Mouse (Mus musculus) WW6 (cell line): ENCODE measurements around the gene Abcc3.

ENCODE experiments used
- DNase-seq: peaks from one replicate; pipeline ENCODE4 v3.0.0-alpha.2; 2013; ENCODE audit warnings: low read depth, low spot score

Gene Abcc3

DNA sequence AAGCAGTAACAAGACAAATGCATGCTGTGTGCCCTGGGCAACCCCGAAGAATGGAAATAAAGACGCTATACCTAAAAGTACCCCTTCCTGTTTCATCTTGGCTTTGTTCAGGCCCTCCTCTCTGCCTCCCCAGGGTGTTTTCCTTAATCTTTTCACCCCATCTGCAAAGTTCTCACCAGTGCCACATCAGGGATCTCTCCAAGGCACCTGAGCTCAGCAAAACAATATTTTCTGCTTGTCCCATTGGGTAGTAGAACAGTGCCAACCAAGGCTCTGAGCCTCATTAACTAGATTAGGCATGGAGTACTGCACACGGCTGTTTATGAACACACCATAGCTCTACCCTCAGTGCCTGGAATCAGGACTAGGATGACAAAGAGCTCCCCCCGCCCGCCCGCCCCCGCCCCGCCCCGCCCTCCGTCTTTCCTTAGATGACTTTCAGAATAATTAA, 65.8 kb downstream of the Abcc3 start:
- no peak for DNase-seq

DNA sequence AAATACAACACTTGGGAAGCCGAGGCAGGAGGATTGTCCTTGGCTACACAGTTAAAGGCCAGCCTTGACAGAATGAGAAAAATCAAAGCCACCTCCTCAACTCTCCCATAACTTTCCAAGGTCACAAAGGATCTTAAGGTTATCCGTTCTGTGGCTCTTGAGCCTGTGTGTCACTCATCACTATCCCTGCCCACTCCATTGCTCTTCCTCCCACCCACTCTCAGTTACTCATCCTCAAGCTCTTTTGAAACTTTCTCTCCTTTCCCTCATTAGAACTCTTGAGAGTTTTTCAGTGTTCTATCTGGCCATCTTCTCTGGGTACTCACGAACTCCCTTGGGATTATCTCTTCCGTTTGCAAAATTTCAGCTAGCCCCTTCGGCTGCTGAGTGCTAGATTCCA, 68.2 kb downstream of the Abcc3 start:
- no peak for DNase-seq

DNA sequence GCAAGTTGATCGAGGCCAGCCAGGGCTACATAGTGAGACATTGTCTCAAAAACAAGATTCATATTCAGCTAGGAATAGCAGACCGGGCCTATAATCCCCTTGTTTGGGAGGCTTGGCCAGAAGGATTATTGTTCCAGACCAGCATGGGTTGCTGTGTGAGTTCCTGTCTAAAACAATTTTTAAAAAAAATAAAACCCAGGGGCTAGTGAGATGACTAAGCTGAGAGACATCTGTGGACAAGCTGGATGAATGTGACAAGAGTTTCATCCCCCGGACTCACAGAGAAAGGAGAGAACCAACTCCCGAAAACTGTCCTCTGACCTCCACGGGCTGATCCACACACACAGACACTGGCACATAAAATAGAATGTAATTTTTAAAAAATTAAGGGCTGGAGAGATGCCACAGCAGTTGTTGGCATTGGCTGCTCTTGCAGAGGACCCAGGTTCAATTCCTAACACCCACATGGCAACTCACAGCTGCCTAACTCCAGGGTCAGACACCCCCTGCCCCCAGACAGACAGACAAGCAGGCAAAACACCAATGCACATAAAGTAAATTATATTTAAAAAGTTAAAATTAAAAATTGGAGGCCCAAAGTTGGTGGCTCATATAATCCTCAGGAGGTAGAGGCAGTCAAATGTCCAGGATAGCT, 69.4 kb downstream of the Abcc3 start:
- no peak for DNase-seq

DNA sequence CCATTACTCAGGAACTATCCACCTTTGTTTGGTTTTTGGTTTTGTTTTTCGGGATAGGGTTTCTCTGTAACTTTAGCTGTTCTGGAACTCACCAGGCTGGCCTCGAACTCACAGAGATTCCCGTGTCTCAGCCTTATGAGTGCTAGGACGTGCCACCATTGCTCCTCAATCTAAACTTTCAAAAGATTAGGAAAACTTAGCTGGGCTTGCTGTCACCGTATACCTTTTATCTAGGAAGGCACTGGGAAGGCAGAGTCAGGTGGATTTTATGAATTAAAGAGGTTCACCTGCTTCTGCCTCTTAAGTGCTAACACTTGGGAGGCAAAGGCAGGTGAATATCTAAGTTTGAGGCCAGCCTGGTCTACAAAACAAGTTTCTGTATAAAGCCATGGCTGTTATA, 70.2 kb downstream of the Abcc3 start:
- DNase-seq, result no peak

DNA sequence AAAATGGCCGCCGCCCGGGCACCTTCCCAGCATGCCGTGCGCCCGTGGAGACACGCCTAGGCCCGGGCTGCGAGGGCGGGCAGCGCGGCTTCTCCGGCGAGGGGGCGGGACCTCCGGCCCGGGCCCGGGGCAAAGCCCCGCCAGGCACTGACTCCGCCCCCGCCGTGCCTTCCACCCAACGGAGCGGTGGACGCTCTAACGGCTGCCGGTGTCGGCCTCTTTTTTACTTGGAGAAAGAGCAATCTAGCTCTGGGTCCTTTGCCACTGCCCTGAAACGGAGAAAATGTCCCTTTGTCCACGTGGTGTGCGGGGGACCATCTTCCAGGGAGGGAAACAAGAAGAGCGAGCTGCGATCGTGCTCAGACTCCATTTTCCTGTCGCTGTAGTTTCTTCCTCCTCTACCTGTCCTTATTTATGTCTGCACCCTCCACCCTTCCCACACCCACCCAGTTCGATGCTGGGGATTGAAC, 70.8 kb downstream of the Abcc3 start, which contains the start of gene Luc7l3:
Gene Luc7l3, minus strand, starts transcription at position 58 of the 470 bp plus-strand sequence.
- peak; percentile 86 for DNase-seq

DNA sequence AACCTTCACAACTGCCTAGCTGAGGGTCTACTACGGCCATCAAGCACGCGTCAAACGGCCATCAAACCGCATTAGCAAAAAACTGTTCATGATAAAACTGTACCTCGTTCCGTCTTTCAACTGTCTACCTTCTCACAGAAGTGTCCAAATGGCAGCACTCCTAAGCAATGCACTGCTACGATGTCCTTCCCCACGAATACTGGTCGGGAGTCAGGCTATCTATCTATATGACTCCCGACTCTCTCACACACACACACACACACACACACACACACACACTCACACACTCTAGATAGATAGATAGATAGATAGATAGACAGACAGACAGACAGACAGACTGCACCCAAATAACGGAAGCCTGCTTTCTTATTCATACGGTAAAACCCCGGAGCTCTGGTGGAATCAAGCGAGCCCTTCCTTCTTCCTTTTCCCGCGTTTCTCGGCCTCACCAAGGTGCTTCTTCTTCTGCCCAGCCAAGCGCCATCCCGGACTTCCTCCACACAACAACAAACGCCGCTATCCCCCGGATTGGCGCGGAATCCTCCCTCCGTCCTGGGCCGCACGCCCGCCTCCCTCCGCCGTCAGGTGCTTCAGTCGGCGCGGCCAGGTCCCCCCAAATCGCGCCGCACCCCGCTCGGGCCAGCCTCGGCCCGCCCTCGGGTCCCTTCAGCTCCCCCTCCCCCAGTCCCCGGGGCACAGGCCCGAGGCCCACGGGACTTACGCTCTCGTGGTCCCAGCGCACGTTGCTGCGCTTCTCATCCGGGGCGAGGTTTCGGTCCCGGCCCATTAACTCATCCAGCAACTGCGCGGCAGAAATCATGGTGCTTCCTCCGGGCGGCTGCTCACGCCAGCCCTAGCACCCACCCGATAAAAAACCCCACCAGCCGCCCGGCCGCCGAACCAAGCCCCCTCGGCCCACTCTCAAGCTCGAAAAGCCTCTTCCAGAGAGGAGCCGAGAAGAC, 71.5 kb downstream of the Abcc3 start:
- DNase-seq, result peak; percentile 36

DNA sequence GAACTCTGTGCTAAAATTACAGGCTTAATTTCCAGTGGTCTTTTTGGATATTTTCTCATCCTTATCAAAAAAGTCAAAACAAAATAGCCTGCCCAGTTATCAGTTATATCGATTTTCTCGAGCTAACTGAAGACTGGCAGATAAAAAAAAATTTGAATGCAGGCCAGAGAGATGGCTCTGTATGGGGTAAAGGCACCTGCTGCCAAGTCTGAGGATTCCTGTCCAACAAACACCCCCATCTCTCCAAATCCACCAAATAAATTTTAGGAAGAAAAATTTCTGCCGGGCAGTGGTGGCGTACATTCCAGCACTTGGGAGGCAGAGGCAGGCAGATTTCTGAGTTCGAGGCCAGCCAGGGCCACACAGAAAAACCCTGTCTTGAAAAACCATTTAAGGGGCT, 74.7 kb downstream of the Abcc3 start:
- no peak for DNase-seq

DNA sequence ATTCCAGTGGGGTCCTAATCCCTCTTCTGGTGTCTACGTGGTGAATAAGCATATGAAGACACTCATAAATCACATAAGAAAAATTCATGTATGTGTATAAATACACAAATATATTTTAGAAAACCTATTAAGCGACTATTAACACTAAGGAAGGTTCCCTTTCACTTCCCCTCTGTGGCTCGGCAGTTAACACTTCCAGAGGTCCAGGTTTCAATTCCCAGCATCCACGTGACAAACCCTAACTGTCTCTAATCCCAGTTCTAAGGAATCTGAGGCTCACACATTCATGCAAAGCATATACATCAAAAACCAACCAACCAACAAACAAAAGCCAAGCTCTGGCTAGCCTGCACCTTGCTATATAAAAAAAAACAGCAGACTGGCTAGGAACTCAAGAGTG, 75.3 kb downstream of the Abcc3 start:
- no peak for DNase-seq

DNA sequence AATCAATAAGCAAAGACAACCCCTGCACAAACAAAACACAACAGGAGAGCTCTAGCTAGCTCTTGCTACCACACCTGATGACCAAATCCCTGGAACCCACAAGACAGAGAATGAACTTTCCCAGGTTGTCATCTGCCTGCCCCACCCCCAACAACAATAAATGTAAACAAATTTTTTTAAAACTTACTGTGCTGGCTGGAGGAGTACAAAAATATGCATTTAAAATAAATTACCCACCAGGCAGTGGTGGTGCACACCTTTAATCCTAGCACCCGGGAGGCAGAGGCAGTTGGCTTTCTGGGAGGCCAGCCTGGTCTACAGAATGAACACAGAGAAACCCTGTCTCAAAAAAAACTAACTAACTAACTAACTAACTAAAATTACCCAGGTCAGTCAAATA, 75.8 kb downstream of the Abcc3 start:
- no peak for DNase-seq

DNA sequence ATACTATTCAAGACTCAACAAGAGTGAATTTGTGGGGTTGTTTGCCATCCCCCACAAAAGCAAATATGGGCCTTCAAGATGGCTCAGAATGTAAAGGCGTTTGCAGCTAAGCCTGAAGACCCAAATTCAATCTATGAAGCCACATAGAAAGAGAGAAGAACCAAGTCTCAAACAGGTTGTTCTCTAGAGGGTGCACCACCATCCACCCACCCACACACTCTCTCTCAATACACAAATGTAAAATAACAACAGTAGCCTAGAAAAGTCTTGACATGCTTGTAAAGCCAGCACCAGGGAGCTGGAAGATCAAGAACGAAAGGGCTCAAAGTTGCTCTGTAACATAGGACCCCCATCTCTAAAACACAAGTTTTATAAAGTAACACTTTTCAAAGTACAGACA, 76.3 kb downstream of the Abcc3 start:
- no peak for DNase-seq

DNA sequence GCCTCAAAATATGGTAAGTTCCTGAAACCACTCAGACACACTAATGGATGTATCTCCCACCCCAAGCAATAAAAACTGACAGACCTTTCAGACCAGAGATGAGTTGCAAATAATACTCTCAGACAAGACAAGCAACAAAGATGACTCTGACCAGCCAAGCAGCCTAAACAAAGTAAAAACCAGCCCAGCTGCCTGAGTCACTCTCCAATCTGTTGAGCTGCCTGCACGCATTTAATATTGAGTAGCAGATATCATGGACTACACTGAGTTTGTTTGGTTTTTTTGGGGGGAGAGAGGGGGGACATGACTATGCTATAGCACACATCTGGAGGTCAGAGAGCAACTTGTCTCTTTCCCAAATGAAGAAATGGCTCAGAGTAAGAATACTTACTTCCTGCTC, 77.5 kb downstream of the Abcc3 start:
- no peak for DNase-seq

DNA sequence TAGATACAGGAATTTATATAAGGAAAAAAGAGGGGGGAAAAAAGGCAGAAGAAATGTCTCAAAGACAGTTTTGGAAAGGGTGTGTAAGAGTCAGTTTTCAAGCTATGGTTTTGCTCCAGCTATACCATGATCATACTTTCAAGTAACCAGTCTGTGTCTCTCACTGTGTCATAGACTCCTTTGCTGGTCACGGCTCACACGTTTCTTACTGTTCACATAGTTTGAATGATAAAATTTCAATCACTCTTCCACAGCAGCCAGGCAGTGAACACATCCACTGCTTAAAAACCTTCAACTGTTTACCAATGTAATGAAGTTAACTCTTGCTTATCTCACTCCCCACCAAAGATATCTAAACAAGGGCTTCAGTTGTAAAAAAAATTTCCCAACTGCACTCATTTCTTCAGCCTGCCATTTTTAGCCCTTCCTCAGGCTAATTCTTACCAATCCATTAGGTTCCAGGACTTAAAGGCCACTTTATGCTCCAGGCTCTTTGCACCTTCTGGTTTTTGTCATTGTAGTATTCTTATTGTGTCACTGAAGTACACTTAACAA, 78.6 kb downstream of the Abcc3 start:
- DNase-seq, result no peak

DNA sequence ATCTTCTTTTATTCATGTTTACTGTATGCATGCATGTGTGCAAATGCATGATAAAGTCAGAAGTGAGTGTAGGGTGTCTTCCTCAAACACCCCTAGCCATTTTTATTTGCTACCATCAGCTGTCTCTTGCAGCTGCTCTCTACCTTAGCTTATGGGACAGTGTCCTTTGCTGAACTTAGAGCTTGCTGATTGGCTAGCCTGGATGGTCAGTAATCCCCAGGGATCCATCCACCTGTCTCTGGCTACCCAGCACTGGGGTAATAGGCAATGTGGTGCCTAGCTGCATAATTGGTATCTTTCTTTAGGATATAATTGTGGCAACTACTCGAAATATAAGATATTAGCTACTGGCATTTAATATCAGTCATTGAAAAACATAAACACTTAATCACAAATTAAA, 80.1 kb downstream of the Abcc3 start:
- no peak for DNase-seq

DNA sequence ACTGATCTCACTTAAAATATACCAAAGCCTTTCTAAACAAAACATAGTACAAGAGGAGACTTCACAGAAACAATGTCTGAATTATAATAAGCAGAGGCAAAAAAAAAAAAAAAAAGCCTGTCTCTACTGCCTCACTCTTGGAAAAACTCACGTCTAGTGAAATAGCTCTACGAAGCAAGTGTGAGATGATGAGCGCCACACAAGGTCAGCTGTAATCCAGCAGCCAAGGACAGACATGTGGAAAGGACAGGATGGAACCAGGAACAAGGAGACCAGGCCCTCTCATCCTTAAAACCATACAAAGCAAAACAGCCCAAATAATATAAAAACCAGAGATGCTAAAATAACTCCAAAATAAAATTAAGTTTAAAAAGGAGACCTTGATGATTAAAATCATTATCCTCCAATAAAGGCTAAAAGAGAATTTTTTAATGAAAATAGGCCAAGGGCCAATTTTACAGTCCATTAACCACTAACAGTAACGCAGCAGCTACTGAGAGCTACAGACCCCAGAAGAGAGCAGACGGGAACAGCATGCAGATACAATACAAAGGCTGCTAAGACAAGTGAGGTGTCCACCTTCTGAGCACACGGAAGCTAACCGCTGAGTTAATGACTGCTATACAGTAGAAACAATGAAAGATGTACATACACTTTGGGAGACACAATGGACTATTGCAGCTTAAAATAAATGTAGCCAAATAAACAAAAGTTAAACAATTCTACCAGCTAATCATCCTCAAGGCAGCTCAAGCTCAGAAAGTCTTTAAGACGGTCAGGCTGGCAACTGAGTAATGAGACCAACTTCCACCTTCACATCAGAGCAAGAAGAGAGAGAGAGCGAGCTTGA, 97.6 kb downstream of the Abcc3 start:
- no peak for DNase-seq
